Mouse (Mus musculus) midbrain, embryonic 11.5 days (tissue): ENCODE results near the gene Ppil1. TPM values are rescaled to one million over a fixed set of nuclear protein-coding genes. Genes with fewer than 3 reads are reported as not detected.

ENCODE experiments used
- ATAC-seq: fragments of 200-750 bp; cut with Nextera tagmentation; 2 replicates; pipeline ENCODE4 v1.8.0; 2017; ENCODE audit warnings: moderate TSS enrichment, moderate library complexity; ENCODE audit not compliant: low FRiP score
- DNase-seq: peaks from one replicate; pipeline ENCODE4 v3.0.0; 2015; ENCODE audit warnings: low spot score; ENCODE audit errors: missing footprints
- H3K27ac ChIP-seq: fragments of 300-500 bp; sonication (generic); 2 replicates; pipeline ENCODE4 v1.5.1; 2014; ENCODE audit warnings: low read depth, low read length
- H3K27me3 ChIP-seq: fragments of 300-500 bp; sonication (generic); 2 replicates; pipeline ENCODE4 v1.6.1; 2014; ENCODE audit warnings: mild to moderate bottlenecking, low read length, moderate library complexity, mixed read lengths; ENCODE audit not compliant: control insufficient read depth, insufficient read depth
- H3K36me3 ChIP-seq: fragments of 300-500 bp; sonication (generic); 2 replicates; pipeline ENCODE4 v1.6.1; 2014; ENCODE audit warnings: mild to moderate bottlenecking, low read length, moderate library complexity, mixed read lengths; ENCODE audit not compliant: control insufficient read depth, insufficient read depth
- H3K4me1 ChIP-seq: fragments of 300-500 bp; sonication (generic); 2 replicates; pipeline ENCODE4 v1.6.1; 2014; ENCODE audit warnings: low read length; ENCODE audit not compliant: control insufficient read depth, insufficient read depth
- H3K4me2 ChIP-seq: fragments of 300-500 bp; sonication (generic); 2 replicates; pipeline ENCODE4 v1.6.1; 2014; ENCODE audit warnings: mild to moderate bottlenecking, moderate library complexity
- H3K4me3 ChIP-seq: fragments of 300-500 bp; sonication (generic); 2 replicates; pipeline ENCODE4 v1.5.1; 2014; ENCODE audit warnings: low read depth, low read length
- H3K9ac ChIP-seq: fragments of 300-500 bp; sonication (generic); 2 replicates; pipeline ENCODE4 v1.6.1; 2014; ENCODE audit warnings: low read length
- H3K9me3 ChIP-seq: fragments of 300-500 bp; sonication (generic); 2 replicates; pipeline ENCODE4 v1.6.1; 2016; ENCODE audit warnings: low read length; ENCODE audit not compliant: control insufficient read depth
- WGBS: fragments of 180-500 bp; shearing (Covaris S2); extraction: QIAGEN DNeasy Blood & Tissue Kit; methylation state at CpG from one replicate; pipeline ENCODE4 v1.1.7; 2014; 5-methylcytosine and 5-hydroxymethylcytosine counted together
- polyA plus RNA-seq: library from polyadenylated mRNA; unstranded; fragments of >200 nt; fragmentation: Nextera tagmentation; extraction: Ambion mirVana; gene quantifications from 2 replicates; pipeline ENCODE4 v1.2.1, GENCODE M21; 2014

Gene Ppil1
- polyA plus RNA-seq, 1 experiment from 2014 or later = 170 TPM

- Histone ChIP-seq H3K27ac (no peak overlapping the region), H3K4me2 (no peak overlapping the region), H3K9ac (no peak overlapping the region), H3K4me1 (no peaks in the 10 kb centered on the region), H3K4me3 (no peak overlapping the region), H3K36me3 (peaks cover 5% of the 10 kb centered on the region; the same call in 1 of the 2 replicates), H3K27me3 (no peaks in the 10 kb centered on the region), H3K9me3 (no peaks in the 10 kb centered on the region)
- ATAC-seq = no peak
- WGBS = 84% methylated on average over 9 of the region's 9 CpGs
- no peak for DNase-seq
These were observed 30.0 kb upstream of the Ppil1 start for GRCm38 (mm10) chr17:29293807-29294605.

- no peak overlapping the region for H3K9ac ChIP-seq
- ATAC-seq = no peak
- H3K4me1 ChIP-seq = no peaks in the 10 kb centered on the region
- H3K36me3 ChIP-seq = no peaks in the 10 kb centered on the region
- 85% methylated on average over 3 of the region's 3 CpGs for WGBS
- no peak overlapping the region for H3K4me3 ChIP-seq
- no peaks in the 10 kb centered on the region for H3K27me3 ChIP-seq
- H3K27ac ChIP-seq = no peak overlapping the region
- no peak overlapping the region for H3K4me2 ChIP-seq
- DNase-seq = no peak
- no peaks in the 10 kb centered on the region for H3K9me3 ChIP-seq
These were observed 29.0 kb upstream of the Ppil1 start for GRCm38 (mm10) chr17:29292996-29293395.

GRCm38 (mm10) chr17:29291793-29292192, 27.8 kb upstream of the Ppil1 start:
- 92% methylated on average over 7 of the region's 7 CpGs for WGBS
- ATAC-seq (no peak), DNase-seq (no peak)
- Histone ChIP-seq H3K4me1 (no peaks in the 10 kb centered on the region), H3K4me2 (no peak overlapping the region), H3K9me3 (no peaks in the 10 kb centered on the region), H3K4me3 (no peak overlapping the region), H3K27me3 (no peaks in the 10 kb centered on the region), H3K9ac (no peak overlapping the region), H3K27ac (no peak overlapping the region), H3K36me3 (no peaks in the 10 kb centered on the region)

GRCm38 (mm10) chr17:29282216-29282952, 18.4 kb upstream of the Ppil1 start:
- H3K9ac ChIP-seq = no peak overlapping the region; the same call in 1 of the 2 replicates
- no peaks in the 10 kb centered on the region for H3K27me3 ChIP-seq
- 63% methylated on average over 21 of the region's 21 CpGs for WGBS
- DNase-seq (no peak), ATAC-seq (no peak)
- H3K36me3 ChIP-seq = no peaks in the 10 kb centered on the region
- H3K9me3 ChIP-seq = no peaks in the 10 kb centered on the region
- H3K4me3 ChIP-seq = no peak overlapping the region
- H3K4me2 ChIP-seq = no peak overlapping the region
- peaks cover 4% of the 10 kb centered on the region; the same call in 1 of the 2 replicates for H3K4me1 ChIP-seq
- no peak overlapping the region; the same call in 1 of the 2 replicates for H3K27ac ChIP-seq

- ATAC-seq (no peak), DNase-seq (no peak)
- Histone ChIP-seq H3K27me3 (no peaks in the 10 kb centered on the region), H3K4me1 (peaks cover 4% of the 10 kb centered on the region; the same call in 1 of the 2 replicates), H3K9ac (no peak overlapping the region), H3K36me3 (no peaks in the 10 kb centered on the region), H3K9me3 (no peaks in the 10 kb centered on the region), H3K4me3 (no peak overlapping the region), H3K27ac (no peak overlapping the region), H3K4me2 (no peak overlapping the region)
- 88% methylated on average over 5 of the region's 5 CpGs for WGBS
These were observed 17.6 kb upstream of the Ppil1 start for GRCm38 (mm10) chr17:29281541-29281940.

- Histone ChIP-seq H3K9ac (no peak overlapping the region), H3K9me3 (no peaks in the 10 kb centered on the region), H3K27me3 (no peaks in the 10 kb centered on the region), H3K36me3 (no peaks in the 10 kb centered on the region), H3K4me2 (no peak overlapping the region), H3K4me3 (no peak overlapping the region), H3K27ac (no peak overlapping the region), H3K4me1 (peaks cover 4% of the 10 kb centered on the region; the same call in 1 of the 2 replicates)
- no peak for DNase-seq
- 92% methylated on average over 5 of the region's 5 CpGs for WGBS
- ATAC-seq = no peak
These were observed 16.4 kb upstream of the Ppil1 start for GRCm38 (mm10) chr17:29280422-29280821.

- Histone ChIP-seq H3K36me3 (no peaks in the 10 kb centered on the region), H3K4me3 (no peak overlapping the region), H3K9ac (no peak overlapping the region), H3K27me3 (no peaks in the 10 kb centered on the region), H3K9me3 (no peaks in the 10 kb centered on the region), H3K4me2 (no peak overlapping the region), H3K27ac (no peak overlapping the region), H3K4me1 (peaks cover 7% of the 10 kb centered on the region)
- ATAC-seq (no peak), DNase-seq (no peak)
- 88% methylated on average over 11 of the region's 11 CpGs for whole genome bisulfite sequencing
These were observed 9.9 kb upstream of the Ppil1 start for GRCm38 (mm10) chr17:29273889-29274288.

GRCm38 (mm10) chr17:29273156-29273555, 9.2 kb upstream of the Ppil1 start:
- no peak for DNase-seq
- WGBS = 93% methylated on average over 7 of the region's 7 CpGs
- H3K36me3 ChIP-seq = no peaks in the 10 kb centered on the region

GRCm38 (mm10) chr17:29270148-29270698, 6.2 kb upstream of the Ppil1 start:
- WGBS = 90% methylated on average over 9 of the region's 9 CpGs
- H3K9ac ChIP-seq = no peak overlapping the region
- H3K4me1 ChIP-seq = peaks cover 9% of the 10 kb centered on the region
- H3K4me2 ChIP-seq = no peak overlapping the region
- H3K9me3 ChIP-seq = no peaks in the 10 kb centered on the region
- no peaks in the 10 kb centered on the region for H3K36me3 ChIP-seq
- no peak for ATAC-seq
- H3K27ac ChIP-seq = no peak overlapping the region
- H3K27me3 ChIP-seq = no peaks in the 10 kb centered on the region
- DNase-seq = no peak
- H3K4me3 ChIP-seq = no peak overlapping the region

More at GRCm38 (mm10) chr17:29273156-29273555, 9.2 kb upstream of the Ppil1 start:
- no peak for ATAC-seq
- H3K9me3 ChIP-seq = no peaks in the 10 kb centered on the region
- H3K27ac ChIP-seq = no peak overlapping the region
- no peaks in the 10 kb centered on the region for H3K27me3 ChIP-seq
- no peak overlapping the region for H3K9ac ChIP-seq
- H3K4me3 ChIP-seq = no peak overlapping the region
- H3K4me1 ChIP-seq = peaks cover 9% of the 10 kb centered on the region
- no peak overlapping the region for H3K4me2 ChIP-seq
